Mouse (Mus musculus) liver, adult 2 months (tissue): ENCODE results near the gene Gm13278. TPM values are rescaled to one million over a fixed set of nuclear protein-coding genes. Genes with fewer than 3 reads are reported as not detected.
"Not testable (repeated sequence)": the region's sequence is repeated elsewhere in the genome, so short reads cannot be mapped to it uniquely, and the experiment has no call there.

Experiments used
- DNase-seq: peaks from one replicate; pipeline ENCODE4 v3.0.0-alpha.2; 2011; ENCODE audit warnings: low read depth, low spot score; ENCODE audit errors: extremely low read depth
- H3K27ac ChIP-seq: fragments of 200-500 bp; replicated peaks from 2 replicates; pipeline ENCODE4 v1.5.1; 2012; ENCODE audit warnings: low read depth, mild to moderate bottlenecking, control low read depth, inconsistent platforms, low read length; ENCODE audit not compliant: insufficient read depth
- H3K27me3 ChIP-seq: fragments of 200-500 bp; 2 replicates; pipeline ENCODE4 v1.6.1; 2012; ENCODE audit warnings: mild to moderate bottlenecking, moderate library complexity, low read length, inconsistent platforms; ENCODE audit not compliant: control insufficient read depth, insufficient read depth
- H3K36me3 ChIP-seq: fragments of 200-500 bp; 2 replicates; pipeline ENCODE4 v1.6.1; 2012; ENCODE audit warnings: low read length, inconsistent platforms; ENCODE audit not compliant: control insufficient read depth, insufficient read depth
- H3K4me1 ChIP-seq: fragments of 200-500 bp; 2 replicates; pipeline ENCODE4 v1.6.1; 2011; ENCODE audit warnings: low read length; ENCODE audit not compliant: control insufficient read depth, insufficient read depth
- H3K4me3 ChIP-seq: fragments of 200-500 bp; 2 replicates; pipeline ENCODE4 v1.5.1; 2011; ENCODE audit warnings: low read depth, mild to moderate bottlenecking, control low read depth, low read length, moderate library complexity; ENCODE audit not compliant: insufficient read depth
- H3K79me2 ChIP-seq: fragments of 200-500 bp; 2 replicates; pipeline ENCODE4 v1.6.1; 2012; ENCODE audit warnings: inconsistent platforms, mild to moderate bottlenecking, low read length, moderate library complexity; ENCODE audit not compliant: control insufficient read depth, insufficient read depth
- H3K9ac ChIP-seq: fragments of 200-500 bp; 2 replicates; pipeline ENCODE4 v1.6.1; 2012; ENCODE audit warnings: low read depth, mild to moderate bottlenecking, control low read depth, inconsistent platforms, low read length
- CTCF ChIP-seq: fragments of 200-500 bp; IDR thresholded peaks from 2 replicates; pipeline ENCODE4 v1.5.1; 2011; ENCODE audit warnings: low read depth, low read length, control low read depth
- POLR2A ChIP-seq: fragments of 200-500 bp; IDR thresholded peaks from 2 replicates; pipeline ENCODE4 v1.6.1; 2011; ENCODE audit warnings: low read length, control low read depth; ENCODE audit not compliant: insufficient read depth; ENCODE audit errors: extremely low read depth
- WGBS: fragments of 180-500 bp; shearing (Covaris S2); methylation state at CpG from one replicate; pipeline ENCODE4 v1.1.7; 2018; 5-methylcytosine and 5-hydroxymethylcytosine counted together
- polyA plus RNA-seq: library from polyadenylated mRNA; depleted of rRNA; stranded (reverse); fragments of >200 nt; gene quantifications from 2 replicates; pipeline ENCODE4 v1.2.3, GENCODE M21; 2012
- total RNA-seq: library from RNA; depleted of rRNA; stranded (reverse); fragments of >200 nt; gene quantifications from 2 replicates; pipeline ENCODE4 v1.2.3, GENCODE M21; 2014

Gene Gm13278
- total and polyA plus RNA-seq, 2 experiments = not detected

- not testable (repeated sequence) for H3K27ac ChIP-seq, H3K36me3 ChIP-seq, H3K27me3 ChIP-seq, H3K4me1 ChIP-seq, H3K79me2 ChIP-seq
- Histone ChIP-seq H3K9ac (peak overlapping the region; percentile 55; the same call in 1 of the 2 replicates), H3K4me3 (peak overlapping the region; percentile 45)
- 5% methylated on average over 35 of the region's 42 CpGs for WGBS
- TF ChIP-seq POLR2A = 0 out of 2 replicates have a peak, but pooled peaks have one; percentile 13
- TF ChIP-seq CTCF = peak; percentile 40; the same call in 1 of the 2 replicates
- DNase-seq = peak; percentile 75
Observed at GRCm38 (mm10) chr4:88763384-88764018, 27.8 kb upstream of the Gm13278 start.

GRCm38 (mm10) chr4:88773534-88773933 lies 17.8 kb upstream of the Gm13278 start, which contains the start of gene Gm13290:
Gene Gm13290, plus strand, starts transcription at chr4:88773834.
- not testable (repeated sequence) for H3K4me3 ChIP-seq, H3K9ac ChIP-seq, H3K36me3 ChIP-seq, H3K79me2 ChIP-seq, H3K27ac ChIP-seq, H3K27me3 ChIP-seq, DNase-seq, H3K4me1 ChIP-seq
- WGBS = no CpG with 5 or more reads among the region's 32 CpGs

DNA sequence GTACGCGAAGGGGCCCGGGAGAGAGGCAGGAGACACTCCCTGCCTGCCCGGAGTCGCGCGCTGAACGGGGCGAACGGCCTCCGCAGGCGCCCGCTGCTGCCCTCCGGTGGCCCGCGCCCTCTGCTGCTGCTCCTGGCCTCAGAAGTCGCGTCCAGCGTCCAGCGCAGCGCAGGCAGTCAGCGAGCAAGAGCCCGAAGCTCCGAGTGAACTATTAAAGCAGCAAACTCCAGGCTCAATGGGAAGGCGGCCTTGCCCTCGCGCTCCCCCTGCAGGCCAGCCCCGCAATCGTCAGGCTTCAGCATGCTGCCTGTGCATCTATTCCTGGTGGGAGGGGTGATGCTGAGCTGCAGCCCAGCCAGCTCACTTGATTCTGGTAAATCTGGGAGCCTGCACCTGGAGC lies 14.7 kb upstream of the Gm13278 start, which contains the start of gene Gm13289:
Gene Gm13289, plus strand, starts transcription at position 301 of the 400 bp plus-strand sequence.
- not testable (repeated sequence) for H3K36me3 ChIP-seq, H3K9ac ChIP-seq, H3K79me2 ChIP-seq, H3K27ac ChIP-seq, H3K4me3 ChIP-seq, H3K27me3 ChIP-seq, DNase-seq, H3K4me1 ChIP-seq
- no CpG with 5 or more reads among the region's 29 CpGs for WGBS

- DNase-seq, H3K36me3 ChIP-seq, H3K79me2 ChIP-seq, H3K27me3 ChIP-seq, H3K4me1 ChIP-seq, H3K9ac ChIP-seq, H3K4me3 ChIP-seq, H3K27ac ChIP-seq: not testable (repeated sequence)
- WGBS = no CpG with 5 or more reads among the region's 29 CpGs
Observed at GRCm38 (mm10) chr4:88779550-88779949, 11.8 kb upstream of the Gm13278 start, which contains the start of gene Gm13272. Gene Gm13272, plus strand, starts transcription at chr4:88779850.

- not testable (repeated sequence) for H3K36me3 ChIP-seq, H3K27me3 ChIP-seq, H3K4me1 ChIP-seq, H3K79me2 ChIP-seq, H3K9ac ChIP-seq, H3K4me3 ChIP-seq, H3K27ac ChIP-seq, DNase-seq
- 51% methylated on average over 16 of the region's 18 CpGs for WGBS
Observed at GRCm38 (mm10) chr4:88780320-88780719, 11.0 kb upstream of the Gm13278 start.

DNA sequence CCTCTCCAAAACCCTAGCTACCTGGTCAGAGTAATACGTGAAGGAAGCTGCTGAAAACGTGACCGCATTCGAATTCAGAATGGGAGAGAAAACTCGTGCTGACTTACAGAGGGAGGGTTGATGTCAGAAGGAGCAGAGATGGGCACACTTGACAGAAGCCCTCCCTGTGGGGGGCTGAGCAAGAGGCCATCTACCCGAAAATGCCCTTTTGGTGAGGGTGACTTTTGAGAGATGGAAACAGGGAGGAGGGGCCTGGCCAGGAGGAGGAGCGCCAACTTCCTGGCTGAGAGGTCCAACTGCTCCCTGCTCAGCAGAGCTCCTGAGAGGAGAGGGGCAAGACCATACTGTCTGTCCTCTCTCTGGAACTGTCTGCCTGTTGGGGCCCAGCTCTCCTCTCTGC lies 9.5 kb upstream of the Gm13278 start, which contains the start of gene Ifnz:
Gene Ifnz, plus strand, starts transcription at position 301 of the 400 bp plus-strand sequence.
- DNase-seq, H3K9ac ChIP-seq, H3K79me2 ChIP-seq, H3K4me3 ChIP-seq, H3K4me1 ChIP-seq, H3K36me3 ChIP-seq, H3K27me3 ChIP-seq: not testable (repeated sequence)
- H3K27ac ChIP-seq = 0 out of 2 replicates have a peak within 1 kb of the TSS, but pooled peaks have one; percentile 12
- WGBS = 9% methylated on average over 5 of the region's 7 CpGs

DNA sequence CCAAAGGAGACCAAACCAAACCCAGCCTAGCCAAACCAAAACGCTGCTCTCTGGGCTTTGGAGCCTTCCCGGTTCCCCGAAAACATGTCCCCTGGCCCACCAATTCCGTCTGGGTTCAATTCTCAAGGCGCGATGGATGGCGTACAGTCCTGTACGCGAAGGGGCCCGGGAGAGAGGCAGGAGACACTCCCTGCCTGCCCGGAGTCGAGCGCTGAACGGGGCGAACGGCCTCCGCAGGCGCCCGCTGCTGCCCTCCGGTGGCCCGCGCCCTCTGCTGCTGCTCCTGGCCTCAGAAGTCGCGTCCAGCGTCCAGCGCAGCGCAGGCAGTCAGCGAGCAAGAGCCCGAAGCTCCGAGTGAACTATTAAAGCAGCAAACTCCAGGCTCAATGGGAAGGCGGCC lies 9.0 kb upstream of the Gm13278 start:
- H3K36me3 ChIP-seq, H3K9ac ChIP-seq, H3K27me3 ChIP-seq, H3K4me3 ChIP-seq, DNase-seq, H3K79me2 ChIP-seq, H3K4me1 ChIP-seq: not testable (repeated sequence)
- 0 out of 2 replicates have a peak overlapping the region, but pooled peaks have one; percentile 12 for H3K27ac ChIP-seq
- under 1% methylated on average over 19 of the region's 31 CpGs for WGBS

DNA sequence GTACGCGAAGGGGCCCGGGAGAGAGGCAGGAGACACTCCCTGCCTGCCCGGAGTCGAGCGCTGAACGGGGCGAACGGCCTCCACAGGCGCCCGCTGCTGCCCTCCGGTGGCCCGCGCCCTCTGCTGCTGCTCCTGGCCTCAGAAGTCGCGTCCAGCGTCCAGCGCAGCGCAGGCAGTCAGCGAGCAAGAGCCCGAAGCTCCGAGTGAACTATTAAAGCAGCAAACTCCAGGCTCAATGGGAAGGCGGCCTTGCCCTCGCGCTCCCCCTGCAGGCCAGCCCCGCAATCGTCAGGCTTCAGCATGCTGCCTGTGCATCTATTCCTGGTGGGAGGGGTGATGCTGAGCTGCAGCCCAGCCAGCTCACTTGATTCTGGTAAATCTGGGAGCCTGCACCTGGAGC lies 5.9 kb upstream of the Gm13278 start, which contains the start of gene Gm13276:
Gene Gm13276, plus strand, starts transcription at position 301 of the 400 bp plus-strand sequence.
- not testable (repeated sequence) for H3K27ac ChIP-seq, H3K9ac ChIP-seq, H3K27me3 ChIP-seq, DNase-seq, H3K4me1 ChIP-seq, H3K4me3 ChIP-seq, H3K36me3 ChIP-seq, H3K79me2 ChIP-seq
- no CpG with 5 or more reads among the region's 27 CpGs for WGBS
